Mouse (Mus musculus): ENCODE measurements at regions not wholly inside any gene's neighbourhood (a gene's known extent, or its start where the extent isn't known, plus 50 kb on each side); places are given as distances from the start of the nearest gene placed in this dataset.

DNA sequence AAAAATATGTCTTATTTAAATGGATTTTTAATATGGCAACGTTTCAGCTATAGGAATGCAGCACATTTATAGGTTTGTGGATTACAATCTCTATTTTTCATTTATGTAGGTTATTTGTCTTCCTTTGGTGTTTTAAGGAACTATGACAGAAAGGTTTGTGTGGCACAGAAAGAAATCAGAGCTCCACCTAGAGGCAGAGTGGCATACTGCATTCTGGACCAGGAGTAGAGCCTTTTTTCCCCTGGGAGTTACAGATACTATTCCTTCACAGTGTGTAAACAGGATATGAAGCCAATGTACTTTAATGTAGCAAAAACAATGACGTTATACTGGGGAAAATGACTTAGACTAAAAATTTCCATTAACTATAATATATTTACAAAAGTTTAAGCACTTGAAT, 94.9 kb upstream of the St8sia4 start:
- ATAC-seq (replicated peaks; ENCODE audit: low FRiP score, low TSS enrichment, poor library complexity, severe bottlenecking) = peak; percentile 94

DNA sequence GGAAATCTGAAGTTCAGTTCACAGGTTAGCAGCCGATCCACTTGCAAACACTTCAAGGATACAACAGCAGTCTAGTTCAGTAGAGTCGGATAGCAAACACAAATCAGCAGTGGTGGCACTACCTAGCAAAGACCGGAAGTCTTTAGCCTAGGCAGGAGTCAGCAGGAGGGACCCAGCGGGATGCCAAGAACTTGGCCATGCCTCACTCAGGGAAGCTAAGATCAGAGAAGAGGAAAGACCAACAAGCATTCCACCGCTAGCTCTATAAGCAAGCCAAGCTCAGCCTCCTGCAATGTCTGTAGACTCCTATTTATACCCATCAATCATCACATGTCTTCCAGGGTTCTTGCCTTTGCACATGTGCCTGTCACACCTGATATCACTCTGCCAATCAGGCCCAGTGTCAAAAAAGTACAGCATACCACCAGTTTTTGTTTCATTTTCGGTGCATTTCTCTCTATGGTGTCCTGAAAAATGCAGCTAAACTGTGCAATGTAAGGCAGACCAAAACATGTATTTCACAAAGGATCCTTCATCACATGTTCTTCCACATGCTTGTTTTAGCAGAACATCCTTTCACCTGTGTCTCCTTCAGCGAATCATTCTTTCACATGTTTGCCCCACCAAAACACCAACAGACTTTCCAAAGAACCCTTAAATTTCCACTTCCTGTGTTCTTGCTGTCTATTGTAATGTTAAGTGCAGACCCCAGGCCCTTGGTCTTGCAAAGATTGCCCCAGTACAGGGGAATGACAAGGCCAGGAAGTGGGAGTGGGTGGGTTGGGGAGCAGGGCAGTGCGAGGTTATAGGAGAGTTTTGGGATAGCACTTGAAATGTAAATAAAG, 86.9 kb upstream of the St8sia4 start:
- ATAC-seq (replicated peaks; ENCODE audit: low FRiP score, low TSS enrichment, poor library complexity, severe bottlenecking) = no peak

DNA sequence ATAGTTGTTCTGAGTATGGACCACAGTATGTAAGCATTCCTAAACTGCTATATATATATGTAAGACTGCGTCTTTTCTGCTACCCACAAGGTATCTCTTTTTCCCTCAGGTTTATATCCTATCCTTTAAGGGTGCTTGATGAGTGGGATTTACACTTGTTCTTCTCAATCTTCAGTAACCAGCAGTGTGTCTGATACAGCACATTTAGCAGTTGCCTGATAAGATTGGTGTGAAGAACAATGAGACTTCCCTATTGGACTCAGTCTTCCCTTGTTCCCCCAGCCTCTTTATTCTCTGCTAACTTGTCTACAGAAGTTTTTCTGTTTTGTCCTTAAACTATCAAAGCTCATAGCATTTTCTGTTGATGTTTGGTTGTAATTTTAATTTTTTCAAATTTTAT, 86.1 kb upstream of the St8sia4 start:
- ATAC-seq (replicated peaks; ENCODE audit: low FRiP score, low TSS enrichment, poor library complexity, severe bottlenecking) = peak; percentile 68; the same call in 1 of the 2 replicates

DNA sequence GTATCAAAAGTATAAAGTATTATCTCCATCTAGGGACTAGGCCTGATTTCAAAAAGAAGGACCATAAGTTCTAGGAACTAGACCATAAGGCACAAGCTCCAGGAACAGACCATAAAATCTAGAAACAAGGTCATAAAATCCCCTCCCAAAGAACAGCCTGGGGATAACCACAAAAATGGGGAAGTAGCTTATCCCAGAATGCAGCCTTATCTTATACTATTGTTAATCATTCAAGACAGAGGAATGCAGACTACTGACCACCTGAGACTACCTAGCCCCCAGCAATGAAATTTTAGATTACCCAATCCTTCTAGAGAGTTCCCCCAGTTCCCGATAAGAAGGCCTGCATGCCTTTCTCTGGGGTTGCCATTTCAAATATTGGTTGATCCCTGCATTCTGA, 81.6 kb upstream of the St8sia4 start:
- no peak for ATAC-seq (replicated peaks; ENCODE audit: low FRiP score, low TSS enrichment, poor library complexity, severe bottlenecking)

GRCm38 (mm10) chr1:95747287-95747686, 79.9 kb upstream of the St8sia4 start:
- ATAC-seq (replicated peaks; ENCODE audit: low FRiP score, low TSS enrichment, poor library complexity, severe bottlenecking) = peak; percentile 77

GRCm38 (mm10) chr1:95744446-95744845, 77.1 kb upstream of the St8sia4 start:
- no peak for ATAC-seq (replicated peaks; ENCODE audit: low FRiP score, low TSS enrichment, poor library complexity, severe bottlenecking)

GRCm38 (mm10) chr1:95743334-95743733, 76.0 kb upstream of the St8sia4 start:
- no peak for ATAC-seq (replicated peaks; ENCODE audit: low FRiP score, low TSS enrichment, poor library complexity, severe bottlenecking)

GRCm38 (mm10) chr1:95719449-95719848, 52.1 kb upstream of the St8sia4 start:
- ATAC-seq (replicated peaks; ENCODE audit: low FRiP score, low TSS enrichment, poor library complexity, severe bottlenecking) = no peak

DNA sequence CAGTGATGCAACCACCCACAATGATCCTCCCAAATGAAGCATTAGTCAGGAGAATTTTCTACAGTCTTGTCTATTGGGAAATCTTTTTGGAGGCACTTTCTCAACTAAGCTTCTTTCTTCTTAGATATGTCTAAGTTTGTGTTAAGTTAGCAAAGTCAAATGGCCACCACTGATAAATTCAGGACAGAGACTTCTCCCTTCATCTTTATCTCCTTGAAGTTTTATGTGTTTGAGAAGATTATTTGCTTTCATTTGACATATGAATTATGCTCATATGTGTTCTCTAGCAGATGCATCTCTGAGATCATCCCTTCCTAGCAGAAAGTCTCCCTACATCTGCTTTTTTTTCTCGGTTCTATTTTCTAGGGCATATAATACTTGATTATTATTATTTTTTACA, 51.4 kb upstream of the St8sia4 start:
- ATAC-seq (replicated peaks; ENCODE audit: low FRiP score, low TSS enrichment, poor library complexity, severe bottlenecking) = no peak

Data from megakaryocyte-erythroid progenitor cell, adult 5-6 weeks (primary cell).